Mouse (Mus musculus): ENCODE results near the gene Zfp334. TPM values are rescaled to one million over a fixed set of nuclear protein-coding genes. Genes with fewer than 3 reads are reported as not detected.

Gene Zfp334
- total RNA-seq, 2 experiments from 2014 or later, result 12.1 to 12.4 TPM

GRCm38 (mm10) chr2:165328746-165329145 is 59.3 kb downstream of the Zfp334 start:
- DNase-seq (ENCODE audit: low spot score in 2 of 2), result no peak
- intact Hi-C loops (cut with DNase I), result loop anchor here (5.0 kb wide), 1 partner anchor 41 kb away; the partner anchor contains the start of gene Slc35c2

- intact Hi-C loops (cut with DNase I), result loop anchor here (5.0 kb wide), 1 partner anchor 40 kb away; the partner anchor contains the start of gene Slc35c2
- peak in 1 of 2 experiments; percentile 67 for DNase-seq (ENCODE audit: low spot score in 2 of 2)
Observed at GRCm38 (mm10) chr2:165327386-165327785, 60.7 kb downstream of the Zfp334 start.

GRCm38 (mm10) chr2:165326304-165327190 is 61.5 kb downstream of the Zfp334 start, which contains the start of gene Elmo2:
TSS of gene Elmo2 (minus strand) at chr2:165326479.
- DNase-seq (ENCODE audit: low spot score in 2 of 2), result peak; percentile 99
- intact Hi-C loops (cut with DNase I), result loop anchor here (5.0 kb wide), 1 partner anchor 39 kb away; the partner anchor contains the start of gene Slc35c2

- intact Hi-C loops (cut with DNase I), result loop anchor here (5.0 kb wide), 1 partner anchor 38 kb away; the partner anchor contains the start of gene Slc35c2
- DNase-seq (ENCODE audit: low spot score in 2 of 2), result no peak
Observed at GRCm38 (mm10) chr2:165325521-165326303, 62.3 kb downstream of the Zfp334 start.

Other genes with a start within 250 kb of the Zfp334 start
- gene Cdh22, start 153.4 kb downstream of the Zfp334 start, total RNA-seq (2021), result 10 to 100 TPM; 33.8 TPM
- 10 to 100 TPM; 52.1 to 55.1 TPM for gene Slc35c2, start 100.4 kb downstream of the Zfp334 start, total RNA-seq (2021)
- 100 to 1,000 TPM; 137 to 156 TPM for gene Elmo2, start 61.8 kb downstream of the Zfp334 start, total RNA-seq (2021)
- under 1 TPM in 1 of 2 experiments, not detected in 1; 0.51 TPM for gene Zfp663, start 19.5 kb downstream of the Zfp334 start, total RNA-seq (2021)
- not detected for gene Ocstamp, start 12.1 kb upstream of the Zfp334 start, total RNA-seq (2021)
- gene Slc13a3, start 85.0 kb upstream of the Zfp334 start, total RNA-seq (2021), result 10 to 100 TPM; 18.6 to 19.9 TPM
- 10 to 100 TPM; 19.9 to 22.1 TPM for gene Trp53rka, start 105.1 kb upstream of the Zfp334 start, total RNA-seq (2021)
- gene Slc2a10, start 115.5 kb upstream of the Zfp334 start, total RNA-seq (2021), result 1 to 10 TPM in 1 of 2 experiments, under 1 TPM in 1; 0.92 to 2.2 TPM
- 1 to 10 TPM; 4.8 to 5.1 TPM for gene Eya2, start 206.8 kb upstream of the Zfp334 start, total RNA-seq (2021)